Mouse (Mus musculus) spleen, adult 2 months (tissue): Measurements from ENCODE around the gene Clasp2.

ENCODE experiments used
- CTCF ChIP-seq: fragments of 200-500 bp; IDR thresholded peaks from 2 replicates; pipeline ENCODE4 v1.5.1; 2011; ENCODE audit warnings: mild to moderate bottlenecking, inconsistent platforms; ENCODE audit not compliant: insufficient read depth, insufficient read length, insufficient replicate concordance; ENCODE audit errors: extremely low read depth
- POLR2A ChIP-seq: fragments of 200-500 bp; IDR thresholded peaks from 2 replicates; pipeline ENCODE4 v1.6.1; 2011; ENCODE audit warnings: low read depth, low read length, inconsistent platforms

DNA sequence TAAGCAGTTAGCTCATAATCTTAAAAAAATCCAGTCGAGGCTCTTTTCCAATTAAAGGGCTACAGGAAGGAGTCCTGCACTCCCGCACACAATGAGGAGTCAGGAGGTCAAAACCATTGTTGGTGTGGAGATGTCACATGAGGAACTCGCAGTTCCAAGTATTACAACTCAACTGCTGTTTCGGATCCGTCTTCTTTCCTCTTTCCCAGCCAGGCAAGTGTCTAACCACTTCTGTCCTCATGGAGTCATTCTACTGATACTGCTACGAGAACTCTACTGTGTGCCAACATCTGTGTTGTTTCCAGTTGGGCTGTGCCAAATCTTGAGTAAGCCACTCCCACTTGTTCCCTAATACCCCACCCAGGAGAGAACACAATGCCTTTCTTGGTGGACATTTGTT, 2.3 kb upstream of the Clasp2 start:
- TF ChIP-seq POLR2A (no peak), CTCF (no peak)
